Mouse (Mus musculus) hindbrain, embryonic 10.5 days (tissue): ENCODE measurements around the gene Arid3c. TPM values are rescaled to one million over a fixed set of nuclear protein-coding genes. Genes with fewer than 3 reads are reported as not detected.
A peak's percentile ranks its signal among the peaks of the same experiment; 100 is the strongest.

ENCODE experiments used
- DNase-seq: peaks from one replicate; pipeline ENCODE4 v3.0.0-alpha.2; 2017; ENCODE audit warnings: low spot score
- H3K27ac ChIP-seq: fragments of 300-500 bp; sonication (generic); 2 replicates; pipeline ENCODE4 v1.5.1; 2016; ENCODE audit warnings: mild to moderate bottlenecking, moderate library complexity
- H3K27me3 ChIP-seq: fragments of 300-500 bp; sonication (generic); 2 replicates; pipeline ENCODE4 v1.6.1; 2016; ENCODE audit warnings: mild to moderate bottlenecking; ENCODE audit not compliant: poor library complexity, insufficient read depth, severe bottlenecking
- H3K36me3 ChIP-seq: fragments of 300-500 bp; sonication (generic); 2 replicates; pipeline ENCODE4 v1.6.1; 2016; ENCODE audit warnings: mild to moderate bottlenecking, moderate library complexity
- H3K4me1 ChIP-seq: fragments of 300-500 bp; sonication (generic); replicated peaks from 2 replicates; pipeline ENCODE4 v1.6.1; 2016; ENCODE audit warnings: mild to moderate bottlenecking
- H3K4me3 ChIP-seq: fragments of 300-500 bp; sonication (generic); 2 replicates; pipeline ENCODE4 v1.5.1; 2016; ENCODE audit warnings: mild to moderate bottlenecking, moderate library complexity
- H3K9me3 ChIP-seq: fragments of 300-500 bp; sonication (generic); 2 replicates; pipeline ENCODE4 v1.6.1; 2016; ENCODE audit warnings: mild to moderate bottlenecking, moderate library complexity
- WGBS: fragments of 180-500 bp; shearing (Covaris S2); methylation state at CpG from one replicate; pipeline ENCODE4 v1.1.7; 2016; 5-methylcytosine and 5-hydroxymethylcytosine counted together
- polyA plus RNA-seq: library from polyadenylated mRNA; unstranded; fragments of >200 nt; fragmentation: Nextera tagmentation; extraction: Ambion mirVana; gene quantifications from 2 replicates; pipeline ENCODE4 v1.2.1, GENCODE M21; 2016

The Arid3c gene
- polyA plus RNA-seq, 1 experiment from 2014 or later, result 0.88 TPM

DNA sequence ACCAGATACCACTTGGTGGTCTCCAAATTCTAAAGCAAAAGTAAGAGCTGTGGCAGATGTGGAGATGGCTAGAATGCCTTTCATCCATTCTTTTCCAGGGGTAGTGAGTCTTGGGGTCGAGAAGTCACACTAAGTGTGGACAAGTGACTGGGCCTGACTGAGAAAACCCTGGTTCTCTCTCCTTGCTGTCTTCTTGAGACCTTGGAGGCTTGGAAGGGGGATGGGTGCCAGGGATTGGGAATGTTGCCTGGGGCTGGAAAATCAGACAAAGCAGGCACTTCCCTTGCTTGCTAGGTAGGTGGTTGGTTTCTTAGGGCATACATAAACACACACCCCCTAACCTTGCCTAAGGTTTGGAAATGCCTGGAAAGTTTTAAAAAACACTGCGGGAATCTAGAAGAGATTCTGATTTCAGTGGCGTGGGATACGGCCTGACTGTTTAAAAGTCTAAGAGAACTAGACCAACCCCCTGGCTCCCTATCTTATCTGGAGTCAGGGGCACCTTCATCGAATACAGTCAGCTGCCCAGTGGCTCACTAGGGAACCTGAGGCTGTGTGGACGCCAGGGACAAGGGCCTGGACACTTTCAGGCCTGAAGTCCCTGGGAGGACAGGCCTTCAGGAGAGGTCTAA, 28.8 kb upstream of the Arid3c start:
- H3K4me3 ChIP-seq, result peak overlapping the region; percentile 54
- H3K36me3 ChIP-seq, result peaks cover 6% of the 10 kb centered on the region; the same call in 1 of the 2 replicates
- DNase-seq, result no peak
- no peaks in the 10 kb centered on the region for H3K27me3 ChIP-seq
- WGBS, result 40% methylated on average over 6 of the region's 6 CpGs
- H3K4me1 ChIP-seq, result peaks cover 60% of the 10 kb centered on the region
- H3K27ac ChIP-seq, result peak overlapping the region; percentile 89
- H3K9me3 ChIP-seq, result no peaks in the 10 kb centered on the region

DNA sequence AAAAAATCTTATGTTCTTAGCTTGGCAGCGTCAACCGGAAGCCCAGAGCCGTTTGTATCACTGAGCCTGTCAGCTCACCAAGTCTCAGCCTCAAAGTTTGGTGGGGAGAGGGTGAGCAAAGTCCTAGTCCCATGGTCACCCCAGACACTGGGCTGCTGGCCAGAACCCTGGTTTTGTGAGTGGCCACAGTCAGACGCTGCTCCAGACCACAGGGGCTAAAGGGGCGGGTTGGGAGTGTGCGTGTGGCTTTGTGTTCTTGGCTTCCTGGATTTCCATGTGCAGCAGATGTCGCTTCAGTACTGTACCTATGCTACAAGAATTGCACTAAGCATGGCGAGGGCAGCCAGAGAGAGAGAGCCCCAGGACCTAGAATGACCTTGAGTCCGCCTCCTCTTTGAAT, 28.3 kb upstream of the Arid3c start:
- Histone ChIP-seq H3K27ac (peak overlapping the region; percentile 6), H3K4me3 (no peak overlapping the region), H3K27me3 (no peaks in the 10 kb centered on the region), H3K36me3 (peaks cover 6% of the 10 kb centered on the region; the same call in 1 of the 2 replicates), H3K4me1 (peaks cover 61% of the 10 kb centered on the region), H3K9me3 (no peaks in the 10 kb centered on the region)
- no peak for DNase-seq
- 90% methylated on average over 9 of the region's 9 CpGs for WGBS

DNA sequence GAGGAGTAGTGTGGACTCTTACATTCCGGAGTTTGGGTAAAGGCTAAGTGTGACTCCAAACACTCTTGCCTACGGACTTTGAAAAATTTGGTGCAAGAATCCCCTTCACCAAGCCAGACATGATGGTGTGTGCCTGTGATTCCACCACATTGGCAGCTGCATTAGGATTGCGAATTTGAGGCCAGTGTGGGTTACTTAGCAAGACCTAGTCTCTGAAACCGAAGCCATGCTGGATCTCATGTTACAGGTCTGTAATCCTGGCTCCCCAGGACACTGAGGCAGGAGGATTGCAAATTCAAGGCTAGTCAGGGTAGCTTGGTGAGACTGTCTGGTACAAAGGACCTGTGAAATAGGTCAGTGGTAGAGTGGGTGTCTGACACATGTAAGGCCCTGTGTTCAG, 27.8 kb upstream of the Arid3c start:
- Histone ChIP-seq H3K36me3 (peaks cover 6% of the 10 kb centered on the region; the same call in 1 of the 2 replicates), H3K9me3 (no peaks in the 10 kb centered on the region), H3K27me3 (no peaks in the 10 kb centered on the region), H3K4me1 (peaks cover 61% of the 10 kb centered on the region), H3K4me3 (no peak overlapping the region), H3K27ac (no peak overlapping the region)
- 90% methylated on average over 4 of the region's 4 CpGs for WGBS
- no peak for DNase-seq

DNA sequence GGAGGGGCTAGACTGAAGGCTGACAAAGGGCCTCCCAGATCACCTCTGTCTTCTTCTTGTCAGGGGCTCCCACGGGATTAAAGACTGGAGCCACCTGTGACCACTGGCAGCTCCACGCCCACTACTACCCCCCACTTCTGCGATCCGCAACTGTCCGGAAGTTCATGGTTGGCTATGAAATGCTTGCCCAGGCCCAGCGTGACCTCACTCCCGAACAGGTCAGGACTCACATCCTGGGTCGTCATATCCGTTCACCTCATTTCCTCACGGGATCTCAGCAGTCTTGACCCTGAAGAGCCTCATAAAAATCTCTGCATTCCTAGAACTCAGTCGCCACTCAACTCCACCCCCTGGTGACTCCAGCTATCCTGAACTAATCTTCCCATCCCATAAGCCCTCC, 27.1 kb upstream of the Arid3c start:
- peaks cover 6% of the 10 kb centered on the region; the same call in 1 of the 2 replicates for H3K36me3 ChIP-seq
- H3K27ac ChIP-seq, result no peak overlapping the region
- DNase-seq, result no peak
- H3K4me3 ChIP-seq, result no peak overlapping the region
- H3K9me3 ChIP-seq, result no peaks in the 10 kb centered on the region
- peaks cover 61% of the 10 kb centered on the region for H3K4me1 ChIP-seq
- 83% methylated on average over 11 of the region's 11 CpGs for WGBS
- 0 out of 2 replicates have a peak, but pooled peaks cover under 1% of the 10 kb centered on the region for H3K27me3 ChIP-seq

DNA sequence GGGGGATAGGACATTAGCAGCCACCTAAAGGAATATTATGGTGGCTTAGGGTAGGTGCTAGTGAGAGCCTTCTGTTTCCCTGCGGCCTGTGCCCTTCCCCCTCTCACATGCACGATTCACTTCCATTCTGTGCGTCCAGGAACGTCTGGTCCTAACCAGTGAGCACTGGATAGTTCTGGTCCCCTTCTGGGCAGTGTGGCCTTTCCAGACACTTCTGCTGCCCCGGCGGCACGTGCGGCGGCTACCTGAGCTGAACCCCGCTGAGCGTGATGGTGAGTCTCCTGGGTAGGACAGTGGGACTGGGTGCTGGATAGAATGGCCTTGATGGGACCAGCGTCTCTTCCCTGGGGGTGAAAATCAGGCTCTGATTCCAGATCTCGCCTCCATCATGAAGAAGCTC, 26.4 kb upstream of the Arid3c start:
- Histone ChIP-seq H3K9me3 (no peaks in the 10 kb centered on the region), H3K4me1 (peaks cover 55% of the 10 kb centered on the region), H3K4me3 (no peak overlapping the region), H3K36me3 (peaks cover 6% of the 10 kb centered on the region; the same call in 1 of the 2 replicates), H3K27me3 (0 out of 2 replicates have a peak, but pooled peaks cover 4% of the 10 kb centered on the region), H3K27ac (no peak overlapping the region)
- WGBS, result 92% methylated on average over 13 of the region's 13 CpGs
- DNase-seq, result no peak

DNA sequence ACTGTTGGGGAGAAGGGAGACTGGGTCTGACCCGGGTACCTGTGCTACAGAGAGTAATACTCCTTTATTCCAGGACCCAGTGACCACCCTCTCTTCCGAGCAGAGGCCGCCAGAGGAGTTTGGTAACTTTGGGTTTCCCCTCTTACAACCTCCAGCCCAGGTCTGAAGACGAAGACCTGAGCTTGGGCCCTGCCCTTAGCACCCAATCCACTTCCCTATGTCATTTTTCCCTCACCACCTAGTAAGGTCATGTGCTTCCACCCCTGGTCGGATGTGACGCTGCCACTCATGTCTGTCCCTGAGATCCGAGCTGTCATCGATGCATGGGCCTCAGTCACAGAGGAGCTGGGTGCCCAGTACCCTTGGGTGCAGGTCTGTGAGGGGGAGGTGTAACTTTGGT, 25.5 kb upstream of the Arid3c start:
- peaks cover 46% of the 10 kb centered on the region for H3K4me1 ChIP-seq
- H3K9me3 ChIP-seq, result no peaks in the 10 kb centered on the region
- peaks cover 6% of the 10 kb centered on the region; the same call in 1 of the 2 replicates for H3K36me3 ChIP-seq
- WGBS, result 81% methylated on average over 8 of the region's 8 CpGs
- peak overlapping the region; percentile 87 for H3K27ac ChIP-seq
- no peak for DNase-seq
- H3K27me3 ChIP-seq, result 0 out of 2 replicates have a peak, but pooled peaks cover 8% of the 10 kb centered on the region
- peak overlapping the region; percentile 79 for H3K4me3 ChIP-seq

DNA sequence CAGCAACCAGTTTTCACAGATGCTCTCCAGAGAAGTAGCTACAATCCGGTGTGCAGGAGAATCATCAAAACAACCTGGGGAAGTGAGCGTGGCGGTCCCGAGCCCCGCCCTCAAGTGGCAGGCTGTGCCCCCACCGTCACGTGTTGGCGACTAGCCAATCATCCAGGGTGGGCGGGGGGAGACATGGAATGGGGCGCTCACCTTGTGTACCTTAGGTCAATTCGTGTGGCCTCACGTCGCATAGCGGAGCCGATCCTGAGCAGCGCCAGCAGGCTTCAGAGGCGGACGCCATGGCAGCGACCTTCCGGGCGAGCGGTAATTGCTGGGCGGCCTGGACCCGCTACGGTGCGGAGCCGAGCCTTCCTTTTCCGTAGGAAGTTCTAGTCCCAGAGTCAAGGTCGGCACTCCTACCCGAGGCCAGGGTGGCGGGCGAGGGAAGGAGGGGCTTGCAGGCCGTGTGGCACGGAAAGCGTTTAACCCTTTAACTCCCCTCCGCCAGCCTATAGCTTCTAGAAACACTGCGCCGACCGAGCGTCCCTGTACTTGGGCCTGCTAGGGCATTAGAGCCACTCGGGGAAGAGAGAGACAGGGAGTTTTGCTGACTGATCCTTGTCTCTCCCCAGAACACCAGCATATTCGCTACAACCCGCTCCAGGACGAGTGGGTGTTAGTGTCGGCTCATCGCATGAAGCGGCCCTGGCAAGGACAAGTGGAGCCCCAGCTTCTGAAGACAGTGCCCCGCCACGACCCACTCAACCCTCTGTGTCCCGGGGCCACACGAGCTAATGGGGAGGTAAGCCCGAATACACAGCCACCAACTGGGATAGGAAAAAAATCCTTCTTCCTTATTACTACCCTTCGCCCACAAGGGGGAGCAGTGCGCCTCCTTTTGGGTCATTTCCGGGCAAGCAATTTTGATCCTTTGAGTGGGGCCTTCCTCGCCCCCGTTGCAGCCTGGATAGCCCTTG, 24.7 kb upstream of the Arid3c start, which contains the start of gene Sigmar1:
Gene Sigmar1 (minus strand): TSS at position 820 of the 968 bp plus-strand sequence.
- peak within 1 kb of the TSS; percentile 79 for H3K4me3 ChIP-seq
- H3K27me3 ChIP-seq, result 0 out of 2 replicates have a peak, but pooled peaks cover 8% of the 10 kb centered on the region
- peak; percentile 86 for DNase-seq
- no peaks in the 10 kb centered on the region for H3K9me3 ChIP-seq
- H3K4me1 ChIP-seq, result peaks cover 38% of the 10 kb centered on the region
- peaks cover 6% of the 10 kb centered on the region; the same call in 1 of the 2 replicates for H3K36me3 ChIP-seq
- H3K27ac ChIP-seq, result peak within 1 kb of the TSS; percentile 87
- under 1% methylated on average over 57 of the region's 57 CpGs for WGBS

DNA sequence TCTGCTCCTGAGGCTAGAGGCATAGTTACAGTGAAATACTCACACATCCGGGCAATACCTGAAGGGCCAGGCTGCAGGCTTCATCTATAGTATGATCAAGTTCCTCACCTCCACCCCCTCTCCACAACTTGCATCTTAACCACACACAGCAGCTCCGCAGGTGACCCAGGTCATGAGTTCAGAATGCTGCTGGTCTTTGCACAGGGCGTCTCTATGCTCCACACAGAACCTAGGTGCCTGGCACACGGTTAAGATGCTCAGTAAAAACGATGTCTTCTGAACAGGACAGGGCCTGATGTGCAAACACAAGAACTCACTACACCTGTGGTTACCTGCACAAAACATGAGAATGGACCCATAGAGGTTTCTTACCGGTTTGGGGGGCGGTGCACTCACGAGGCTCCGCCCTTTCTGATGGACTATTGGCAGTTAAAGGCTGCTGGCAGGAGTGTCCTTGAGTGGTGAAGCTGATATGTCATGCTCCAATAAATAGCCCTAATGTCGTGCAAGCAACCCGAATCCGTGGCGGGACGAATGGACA, 23.9 kb upstream of the Arid3c start, which contains the start of gene Galt:
Gene Galt (plus strand): TSS at position 432 of the 541 bp plus-strand sequence.
- no peaks in the 10 kb centered on the region for H3K9me3 ChIP-seq
- WGBS, result 13% methylated on average over 14 of the region's 14 CpGs
- H3K4me1 ChIP-seq, result peaks cover 31% of the 10 kb centered on the region
- peak within 1 kb of the TSS; percentile 79 for H3K4me3 ChIP-seq
- peaks cover 6% of the 10 kb centered on the region; the same call in 1 of the 2 replicates for H3K36me3 ChIP-seq
- peak within 1 kb of the TSS; percentile 87 for H3K27ac ChIP-seq
- 0 out of 2 replicates have a peak, but pooled peaks cover 8% of the 10 kb centered on the region for H3K27me3 ChIP-seq
- DNase-seq, result no peak

DNA sequence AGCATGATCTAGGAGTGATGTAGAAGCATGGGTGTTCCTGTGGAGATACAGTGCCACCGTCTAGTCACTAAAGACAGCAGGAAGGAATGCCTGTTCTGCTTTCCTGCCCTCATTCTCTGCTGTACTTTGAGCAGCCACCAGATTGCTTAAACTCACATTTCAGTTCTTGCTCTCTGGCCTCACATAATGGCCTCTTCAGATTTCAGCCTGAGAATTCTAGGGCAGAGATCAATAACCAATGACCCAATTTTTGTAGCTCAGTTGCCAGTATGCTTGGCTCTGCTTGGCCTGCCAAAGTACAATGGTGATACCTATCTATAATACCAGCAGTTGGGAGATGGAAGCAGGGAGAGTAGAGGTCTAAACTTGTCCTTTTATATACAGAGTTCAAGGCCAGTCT, 14.1 kb upstream of the Arid3c start:
- H3K27me3 ChIP-seq, result no peaks in the 10 kb centered on the region; the same call in 1 of the 2 replicates
- H3K9me3 ChIP-seq, result peaks cover 21% of the 10 kb centered on the region
- WGBS, result 79% methylated on average over 1 of the region's 1 CpGs
- no peak overlapping the region for H3K4me3 ChIP-seq
- H3K36me3 ChIP-seq, result no peaks in the 10 kb centered on the region
- no peak overlapping the region for H3K27ac ChIP-seq
- DNase-seq, result no peak
- H3K4me1 ChIP-seq, result peaks cover 15% of the 10 kb centered on the region

DNA sequence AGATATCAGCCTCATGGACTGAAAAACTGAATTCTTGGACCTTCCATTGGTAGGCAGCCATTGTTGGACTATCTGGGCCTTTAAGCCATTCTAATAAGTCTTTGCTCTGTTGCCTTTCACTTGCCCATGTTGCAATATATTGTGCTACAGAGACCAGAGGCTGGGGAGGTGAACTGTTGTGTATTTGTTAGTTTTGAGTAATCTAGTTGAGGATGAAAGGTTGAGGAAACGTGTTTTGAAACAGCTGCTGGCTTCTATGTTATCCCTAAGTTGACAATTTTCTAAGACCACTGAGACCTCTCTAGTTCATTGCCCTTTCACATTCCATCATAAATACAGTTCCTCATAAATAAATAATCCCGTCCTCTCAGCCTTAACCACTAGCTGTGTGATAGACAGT, 13.2 kb upstream of the Arid3c start:
- Histone ChIP-seq H3K27me3 (no peaks in the 10 kb centered on the region; the same call in 1 of the 2 replicates), H3K36me3 (peaks cover 7% of the 10 kb centered on the region), H3K9me3 (peaks cover 21% of the 10 kb centered on the region), H3K27ac (no peak overlapping the region), H3K4me1 (peaks cover 23% of the 10 kb centered on the region), H3K4me3 (no peak overlapping the region)
- 79% methylated on average over 2 of the region's 2 CpGs for WGBS
- no peak for DNase-seq

DNA sequence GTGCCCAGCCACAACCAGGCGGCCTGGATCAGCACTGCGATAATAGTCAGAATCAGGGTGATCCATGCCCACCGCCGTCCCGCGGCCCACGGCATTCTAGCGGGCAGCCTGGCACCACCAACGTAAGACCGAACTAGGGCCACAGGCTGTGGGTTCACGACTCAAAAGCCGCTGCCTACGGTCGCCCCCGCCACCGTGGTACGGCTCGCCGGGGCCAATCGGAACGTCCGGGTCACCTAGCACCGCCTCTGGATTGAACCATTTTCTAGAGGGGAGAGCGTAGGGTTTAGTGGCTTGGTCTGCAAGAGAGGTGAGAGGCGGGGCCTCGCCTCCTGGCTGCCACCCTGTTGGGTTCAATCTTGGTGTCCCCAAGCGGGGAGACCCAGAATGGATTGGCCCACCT, 10.2 kb upstream of the Arid3c start:
- under 1% methylated on average over 27 of the region's 27 CpGs for WGBS
- peaks cover 23% of the 10 kb centered on the region for H3K4me1 ChIP-seq
- H3K36me3 ChIP-seq, result peaks cover 20% of the 10 kb centered on the region
- peak; percentile 94 for DNase-seq
- peaks cover 11% of the 10 kb centered on the region for H3K9me3 ChIP-seq
- no peaks in the 10 kb centered on the region for H3K27me3 ChIP-seq
- H3K27ac ChIP-seq, result peak overlapping the region; percentile 87
- H3K4me3 ChIP-seq, result peak overlapping the region; percentile 80

DNA sequence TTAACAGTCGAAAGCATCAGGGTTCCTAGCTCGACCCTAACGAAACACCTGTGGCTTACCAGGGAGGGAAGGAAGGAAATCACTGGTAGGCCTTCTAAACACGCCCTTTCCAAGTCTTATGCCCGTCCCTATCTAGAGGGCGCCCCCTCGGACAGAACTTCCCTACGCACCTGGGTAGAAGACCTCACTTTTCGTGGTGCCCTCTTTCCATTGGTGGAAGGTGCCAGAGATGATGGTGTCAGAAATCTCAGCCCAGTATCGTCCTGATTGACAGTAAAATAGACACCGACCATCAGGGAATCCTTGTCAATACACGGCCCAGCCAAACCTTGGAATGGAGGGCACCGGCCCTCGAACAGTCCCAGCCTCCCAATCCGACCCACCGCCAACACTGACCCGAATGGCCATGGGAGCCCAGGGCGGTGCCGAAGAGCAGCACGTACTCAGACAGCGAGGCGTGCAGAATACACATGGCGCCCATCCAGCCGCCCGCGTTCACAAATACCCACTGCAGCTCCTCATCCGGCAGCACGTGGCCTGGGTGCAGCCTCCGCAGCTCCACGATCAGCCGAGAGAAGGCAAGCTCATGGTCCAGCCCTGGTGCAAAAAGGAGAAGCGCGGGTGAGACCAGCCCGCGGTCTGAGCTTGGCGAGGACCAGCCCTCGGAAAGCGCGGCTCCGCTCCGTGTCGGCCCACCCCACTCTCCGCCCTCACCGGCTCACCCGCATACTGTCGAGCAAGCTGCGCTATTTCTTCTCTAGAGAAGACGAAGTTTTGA, 9.6 kb upstream of the Arid3c start:
- no peak for DNase-seq
- H3K36me3 ChIP-seq, result peaks cover 20% of the 10 kb centered on the region
- 1% methylated on average over 48 of the region's 48 CpGs for WGBS
- H3K4me3 ChIP-seq, result peak overlapping the region; percentile 80
- H3K27me3 ChIP-seq, result no peaks in the 10 kb centered on the region
- H3K4me1 ChIP-seq, result peaks cover 23% of the 10 kb centered on the region
- H3K9me3 ChIP-seq, result peaks cover 9% of the 10 kb centered on the region
- peak overlapping the region; percentile 87 for H3K27ac ChIP-seq
